Mouse (Mus musculus) frontal cortex, postnatal 14 days (tissue): ENCODE data around the gene Dse.
"Not testable (repeated sequence)": the region's sequence is repeated elsewhere in the genome, so short reads cannot be mapped to it uniquely, and the experiment has no call there.

Source experiments
- DNase-seq, 2 experiments: peaks; one replicate each; pipeline ENCODE4 v3.0.0; 2022; ENCODE audit warnings: low spot score in 2 of 2

The Dse gene

GRCm38 (mm10) chr10:34207503-34207850 is at the start of gene Dse:
Dse (minus strand) TSS chr10:34207715.
- DNase-seq, result peak in 1 of 2 experiments; percentile 12

- not testable (repeated sequence) for DNase-seq
These were observed 45.3 kb upstream of the Dse start for GRCm38 (mm10) chr10:34252833-34253232.

GRCm38 (mm10) chr10:34249594-34249993 is 42.1 kb upstream of the Dse start:
- no peak for DNase-seq

GRCm38 (mm10) chr10:34247757-34248156 is 40.2 kb upstream of the Dse start:
- no peak for DNase-seq

- no peak for DNase-seq
These were observed 38.6 kb upstream of the Dse start for GRCm38 (mm10) chr10:34246106-34246505.

GRCm38 (mm10) chr10:34244745-34245144 is 37.2 kb upstream of the Dse start:
- no peak for DNase-seq

- DNase-seq, result no peak
These were observed 31.0 kb upstream of the Dse start for GRCm38 (mm10) chr10:34238536-34238935.

GRCm38 (mm10) chr10:34236569-34236968 is 29.1 kb upstream of the Dse start:
- DNase-seq, result no peak

- no peak for DNase-seq
These were observed 27.9 kb upstream of the Dse start for GRCm38 (mm10) chr10:34235384-34235783.

GRCm38 (mm10) chr10:34233931-34234745 is 26.6 kb upstream of the Dse start:
- DNase-seq, result no peak

- no peak for DNase-seq
These were observed 25.9 kb upstream of the Dse start for GRCm38 (mm10) chr10:34233418-34233817.

GRCm38 (mm10) chr10:34230121-34230675 is 22.7 kb upstream of the Dse start:
- no peak for DNase-seq

- DNase-seq, result no peak
These were observed 22.0 kb upstream of the Dse start for GRCm38 (mm10) chr10:34229491-34229890.

- no peak for DNase-seq
These were observed 16.1 kb upstream of the Dse start for GRCm38 (mm10) chr10:34223660-34224059.

GRCm38 (mm10) chr10:34221909-34222620 is 14.6 kb upstream of the Dse start:
- DNase-seq, result no peak

GRCm38 (mm10) chr10:34218191-34218590 is 10.7 kb upstream of the Dse start:
- no peak for DNase-seq

- DNase-seq, result no peak
These were observed 8.2 kb upstream of the Dse start for GRCm38 (mm10) chr10:34215667-34216066.

GRCm38 (mm10) chr10:34209951-34210350 is 2.4 kb upstream of the Dse start:
- DNase-seq, result no peak

- no peak for DNase-seq
These were observed 516 bp upstream of the Dse start for GRCm38 (mm10) chr10:34208031-34208430.

- DNase-seq, result peak; percentile 12 to 35
These were observed 572 bp downstream of the Dse start for GRCm38 (mm10) chr10:34206783-34207502.

- DNase-seq, result peak in 1 of 2 experiments; percentile 7
These were observed 1.1 kb downstream of the Dse start for GRCm38 (mm10) chr10:34206436-34206782.

GRCm38 (mm10) chr10:34205825-34206224 is 1.7 kb downstream of the Dse start:
- no peak for DNase-seq
